Mouse (Mus musculus): ENCODE results near the gene Dkkl1.

Gene Dkkl1

DNA sequence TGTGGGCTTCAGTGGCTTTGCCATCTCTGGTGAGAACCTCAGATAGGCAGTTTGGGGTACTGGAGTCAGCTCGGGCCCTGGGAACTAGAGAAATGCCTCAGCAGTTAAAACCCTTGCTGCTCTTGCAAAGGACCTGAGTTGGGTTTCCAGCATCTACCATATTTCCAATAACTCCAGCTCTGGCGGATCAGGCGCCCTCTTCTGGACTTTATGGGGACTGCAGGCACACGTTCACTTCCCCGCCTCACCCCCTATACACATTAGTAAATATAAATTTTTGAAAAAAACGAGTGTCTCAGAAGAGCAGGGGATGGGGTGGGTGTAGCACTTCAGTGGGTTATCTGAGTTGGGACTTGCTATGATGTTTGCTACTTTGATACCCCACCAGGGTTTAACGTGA, 39.0 kb downstream of the Dkkl1 start:
- in situ Hi-C loops (cut with MboI; ENCODE audit: low sequenced_read_pairs): no loop called here

DNA sequence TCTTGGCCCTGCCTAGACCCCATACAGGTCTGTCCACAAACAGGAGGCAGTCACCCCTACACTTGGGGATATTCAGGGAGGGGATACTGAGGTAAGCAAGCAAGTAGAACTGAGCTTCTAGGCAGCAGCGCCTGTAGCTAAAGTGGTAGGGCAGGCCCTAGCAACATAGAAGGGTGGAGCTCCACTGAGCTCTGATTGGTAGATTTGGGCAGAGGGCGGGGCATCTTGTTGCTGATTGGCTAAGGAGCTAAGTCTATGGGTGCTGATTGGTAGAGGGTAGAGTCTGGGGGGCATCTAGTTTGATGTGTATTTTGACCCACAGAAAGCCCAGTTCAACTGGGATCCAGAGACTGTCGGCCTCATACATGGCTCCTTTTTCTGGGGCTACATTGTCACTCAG, 42.5 kb downstream of the Dkkl1 start:
- in situ Hi-C loops (cut with MboI; ENCODE audit: low sequenced_read_pairs): no loop called here

DNA sequence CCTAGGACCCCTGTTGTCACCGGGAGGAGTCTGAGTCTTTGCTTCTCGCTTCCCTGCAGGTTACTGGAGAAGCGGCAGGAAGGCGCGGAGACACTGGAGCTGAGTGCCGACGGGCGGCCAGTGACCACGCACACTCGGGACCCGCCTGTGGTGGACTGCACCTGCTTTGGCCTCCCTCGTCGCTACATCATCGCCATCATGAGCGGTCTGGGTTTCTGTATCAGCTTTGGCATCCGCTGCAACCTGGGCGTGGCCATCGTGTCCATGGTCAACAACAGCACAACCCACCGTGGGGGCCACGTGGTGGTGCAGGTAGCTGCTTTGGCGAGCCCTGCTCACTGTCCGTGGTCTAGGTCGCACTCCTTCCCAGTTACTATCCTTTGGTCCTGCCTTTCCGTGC, 43.3 kb downstream of the Dkkl1 start:
- in situ Hi-C loops (cut with MboI; ENCODE audit: low sequenced_read_pairs): no loop called here

DNA sequence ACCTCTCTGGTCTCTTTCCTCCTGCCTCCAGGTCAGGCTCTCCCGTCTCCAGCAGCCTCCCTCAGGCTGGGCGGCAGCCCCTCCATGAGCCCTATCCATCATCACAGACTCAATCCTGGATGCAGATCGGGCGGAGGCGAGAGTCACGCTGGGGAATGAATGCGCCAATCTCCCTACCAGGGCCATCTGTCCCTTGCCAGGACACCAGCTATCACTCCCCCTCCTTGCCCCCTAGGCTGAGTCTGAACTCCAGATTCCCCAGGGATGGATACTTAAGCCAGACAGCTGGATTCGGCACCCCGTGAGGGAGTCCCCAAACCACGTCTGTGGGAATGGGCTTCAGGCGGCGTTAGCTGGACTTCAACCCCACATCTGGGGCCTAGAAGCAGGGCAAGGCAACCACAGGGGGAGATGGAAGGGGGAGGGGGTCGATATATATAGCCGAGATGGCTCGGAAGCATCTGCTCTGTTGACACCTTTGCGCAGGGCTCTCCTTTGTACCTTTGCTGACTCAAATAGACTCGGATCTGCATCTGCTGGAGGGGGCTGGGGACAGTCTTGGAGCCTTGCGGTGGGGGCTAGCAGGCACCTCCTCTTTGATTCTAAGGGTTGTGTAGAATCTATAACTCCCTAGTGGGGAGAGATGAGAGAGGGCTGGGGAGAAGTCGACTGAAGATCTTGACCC, 44.0 kb downstream of the Dkkl1 start:
- in situ Hi-C loops (cut with MboI; ENCODE audit: low sequenced_read_pairs): no loop called here

DNA sequence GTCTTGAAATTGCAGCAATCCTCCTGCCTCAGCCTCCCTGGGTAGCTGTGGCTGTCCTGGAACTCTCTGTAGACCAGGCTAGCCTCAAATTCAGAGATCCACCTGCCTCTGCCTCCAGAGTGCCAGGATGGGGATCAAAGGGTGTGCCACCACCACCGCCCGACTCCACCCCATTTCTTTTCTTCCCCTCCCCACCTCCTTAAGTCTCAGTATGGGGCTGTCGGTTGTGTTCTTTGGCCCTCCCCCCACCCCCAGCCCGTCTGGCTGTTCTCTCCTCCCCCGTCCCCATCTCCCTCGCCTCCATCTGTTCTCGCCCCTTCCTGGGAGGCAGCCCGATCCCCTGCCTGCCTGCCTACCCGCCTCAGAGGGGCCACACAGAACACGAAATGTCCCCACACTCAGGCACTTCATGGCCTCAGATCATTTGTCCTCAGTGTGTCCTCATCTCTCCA, 45.0 kb downstream of the Dkkl1 start:
- in situ Hi-C loops (cut with MboI; ENCODE audit: low sequenced_read_pairs): no loop called here

DNA sequence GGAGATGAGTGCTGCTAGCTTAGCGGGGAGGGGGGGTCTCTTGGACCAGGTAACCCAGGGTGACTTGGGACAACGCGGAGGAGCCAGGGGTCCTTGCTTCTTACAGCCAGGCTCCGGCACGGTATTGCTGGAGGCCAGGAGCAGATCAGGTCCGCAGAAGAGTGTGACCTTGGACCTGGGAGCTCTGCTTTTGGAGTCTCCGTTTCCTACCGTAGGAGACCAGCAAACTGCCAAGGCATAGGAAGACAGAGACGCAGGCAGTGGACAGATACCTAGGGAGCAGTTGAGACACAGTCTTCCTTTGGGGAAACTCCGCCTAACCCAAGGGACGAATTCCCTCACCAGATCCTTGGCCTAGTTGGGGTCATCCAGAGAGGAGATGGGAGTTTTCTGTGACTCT, 46.2 kb downstream of the Dkkl1 start:
- in situ Hi-C loops (cut with MboI; ENCODE audit: low sequenced_read_pairs): no loop called here

DNA sequence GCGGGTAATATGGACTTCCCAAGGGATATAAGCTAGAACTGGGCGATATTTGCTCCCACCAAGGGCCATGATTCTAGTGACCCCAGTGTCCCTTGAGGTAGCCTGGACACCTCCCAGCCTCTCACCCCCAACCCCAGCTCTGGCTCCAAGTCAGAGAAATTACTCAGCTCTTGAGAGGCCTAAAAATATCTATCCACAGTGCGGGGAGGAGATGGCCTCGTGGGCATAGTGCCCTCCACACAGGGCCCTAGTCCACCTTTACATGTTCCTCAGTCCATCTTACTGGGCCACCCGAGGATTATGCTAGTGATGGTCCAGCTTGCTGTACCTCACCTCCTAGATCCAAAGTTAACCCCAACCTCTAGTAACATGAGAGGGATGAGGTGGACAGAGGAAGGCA, 47.1 kb downstream of the Dkkl1 start:
- in situ Hi-C loops (cut with MboI; ENCODE audit: low sequenced_read_pairs): no loop called here

DNA sequence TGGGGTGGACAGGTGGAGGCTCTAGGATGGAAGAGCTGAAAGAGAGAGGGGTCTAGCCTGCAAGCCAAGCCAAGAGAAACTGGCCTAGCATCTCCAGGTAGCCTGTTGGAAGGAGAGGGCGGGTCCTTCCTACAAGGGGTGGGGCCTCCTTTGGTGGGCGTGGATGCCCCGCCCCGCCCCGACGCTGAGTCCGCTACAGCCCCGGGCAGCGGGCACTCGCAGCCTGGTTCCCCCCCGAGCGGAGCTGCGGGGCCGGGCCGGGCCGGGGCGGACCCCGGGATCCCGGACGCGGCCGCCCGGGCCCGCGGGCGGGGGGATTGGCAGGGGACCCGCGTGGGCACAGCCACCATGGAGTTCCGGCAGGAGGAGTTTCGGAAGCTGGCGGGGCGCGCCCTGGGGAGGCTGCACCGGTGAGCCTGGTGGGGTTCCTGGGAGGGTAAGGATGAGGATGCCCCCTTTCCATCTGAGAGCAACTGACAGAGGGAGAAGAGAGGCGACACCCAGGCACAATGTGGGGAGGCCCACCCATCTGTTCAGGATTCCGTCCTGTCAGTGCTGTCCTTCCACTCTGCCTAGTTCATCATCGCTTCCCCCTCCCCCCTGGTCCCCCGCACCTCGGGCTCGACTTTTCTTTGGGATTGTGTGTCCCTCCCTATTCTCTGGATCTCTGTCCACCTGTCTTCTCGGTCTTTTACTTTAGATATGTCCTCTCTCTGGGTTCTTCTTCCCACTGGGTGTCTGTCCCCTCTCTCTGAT, 48.0 kb downstream of the Dkkl1 start, which contains the start of gene Slc17a7:
TSS of gene Slc17a7 (plus strand) at position 215 of the 756 bp plus-strand sequence.
- in situ Hi-C loops (cut with MboI; ENCODE audit: low sequenced_read_pairs): no loop called here

DNA sequence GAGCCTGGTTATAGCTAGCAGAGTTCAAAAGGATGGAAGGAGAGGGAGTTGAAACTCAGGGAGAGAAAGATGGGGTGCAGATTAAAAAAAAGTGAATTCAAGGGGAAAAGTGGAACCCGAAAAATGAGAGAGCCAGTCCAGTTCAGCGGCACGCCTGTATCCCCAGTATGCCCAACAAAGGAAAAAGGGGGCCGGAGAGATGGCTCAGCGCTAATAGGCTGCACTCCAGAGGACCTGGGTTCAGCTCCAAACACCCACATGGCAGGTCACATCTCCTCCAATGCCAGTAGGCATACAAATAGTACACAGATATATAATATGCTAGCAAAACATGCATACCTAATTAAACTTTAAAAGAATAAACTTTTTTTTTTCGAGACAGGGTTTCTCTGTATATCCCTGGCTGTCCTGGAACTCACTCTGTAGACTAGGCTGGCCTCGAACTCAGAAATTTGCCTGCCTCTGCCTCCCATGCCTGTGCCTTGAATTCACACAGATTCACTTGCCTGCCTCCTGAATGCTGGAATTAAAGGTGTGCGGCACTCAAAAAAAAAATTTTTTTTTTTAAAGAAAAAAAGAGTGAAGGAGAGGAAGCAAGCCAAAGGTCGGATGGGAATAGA, 48.8 kb downstream of the Dkkl1 start:
- in situ Hi-C loops (cut with MboI; ENCODE audit: low sequenced_read_pairs): no loop called here

DNA sequence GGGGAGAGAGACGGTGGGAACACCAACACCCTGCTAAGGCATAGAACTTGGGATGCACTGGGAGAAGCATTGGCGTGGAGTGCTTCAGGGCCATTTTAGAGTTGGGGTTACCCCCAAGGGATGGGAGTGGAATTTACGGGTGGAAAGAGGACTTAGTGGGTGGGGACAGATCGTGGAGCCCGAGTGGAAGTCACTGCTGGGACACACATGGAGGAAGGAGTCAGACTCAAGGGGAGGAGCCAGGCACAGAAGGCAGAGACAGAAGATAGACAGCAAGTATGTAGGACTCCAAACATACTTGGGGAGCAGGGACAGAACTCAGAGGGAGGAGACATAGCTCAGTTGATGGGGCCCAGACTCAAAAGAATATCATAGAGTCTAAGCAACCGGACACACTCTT, 49.4 kb downstream of the Dkkl1 start:
- in situ Hi-C loops (cut with MboI; ENCODE audit: low sequenced_read_pairs): no loop called here

DNA sequence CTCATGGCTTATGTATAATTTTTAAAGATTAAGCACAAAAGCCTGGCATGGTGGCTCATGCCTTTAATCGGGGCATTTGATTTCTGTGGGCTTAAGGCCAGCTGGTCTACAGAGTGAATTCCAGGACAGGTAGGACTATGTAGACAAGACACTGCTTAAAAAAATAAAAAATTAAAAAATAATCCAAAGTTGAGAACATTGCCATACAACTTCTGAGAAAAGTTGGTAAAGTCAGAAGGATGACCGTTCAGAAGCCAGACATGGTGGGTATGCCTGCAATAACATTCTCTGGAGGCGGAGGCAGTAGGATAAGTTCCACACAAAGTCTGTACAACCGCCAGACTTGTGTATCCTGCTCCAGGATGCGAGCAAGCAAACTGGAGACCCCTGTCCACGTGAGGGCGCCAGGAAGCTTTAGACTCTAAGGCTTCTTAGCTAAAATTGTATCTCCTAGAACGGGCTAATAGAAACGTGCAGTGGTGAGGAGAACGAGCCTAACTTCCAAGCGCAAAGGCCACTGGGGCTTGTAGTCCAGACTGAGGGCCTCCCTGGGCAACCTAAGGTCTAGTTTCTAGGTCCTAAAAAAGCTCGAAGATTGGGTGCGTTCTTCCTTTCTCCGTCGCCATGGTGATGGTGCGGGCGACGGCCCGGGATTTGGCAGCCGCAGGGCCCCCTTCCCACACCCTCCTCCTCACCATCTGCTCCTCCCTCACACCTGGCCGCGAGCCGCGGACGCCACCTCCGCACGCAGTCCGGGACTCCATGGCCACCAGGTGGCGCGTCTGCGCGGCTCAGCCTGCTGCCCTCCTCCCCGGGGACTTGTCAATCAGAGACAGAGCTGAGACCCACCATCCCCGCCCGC, 50.1 kb downstream of the Dkkl1 start:
- in situ Hi-C loops (cut with MboI; ENCODE audit: low sequenced_read_pairs): no loop called here

DNA sequence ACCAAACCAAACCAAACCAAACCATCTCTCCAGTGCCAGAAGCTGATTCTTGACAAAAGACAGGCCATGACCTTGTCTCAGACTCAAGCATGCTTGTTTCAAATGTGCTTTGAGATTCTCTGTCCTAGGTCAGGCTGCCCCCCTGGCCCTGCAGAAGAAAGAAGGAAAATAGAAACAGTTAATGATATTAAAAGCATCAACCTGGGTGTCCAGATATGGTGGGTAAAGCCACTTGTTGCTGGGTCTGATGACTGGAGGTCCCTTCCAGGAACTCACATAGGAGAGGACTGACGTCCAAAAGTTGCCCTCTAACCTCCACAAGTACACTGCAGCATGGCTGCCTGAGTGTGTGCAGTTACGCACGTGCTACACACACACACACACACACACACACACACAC, 51.1 kb downstream of the Dkkl1 start:
- in situ Hi-C loops (cut with MboI; ENCODE audit: low sequenced_read_pairs): no loop called here

DNA sequence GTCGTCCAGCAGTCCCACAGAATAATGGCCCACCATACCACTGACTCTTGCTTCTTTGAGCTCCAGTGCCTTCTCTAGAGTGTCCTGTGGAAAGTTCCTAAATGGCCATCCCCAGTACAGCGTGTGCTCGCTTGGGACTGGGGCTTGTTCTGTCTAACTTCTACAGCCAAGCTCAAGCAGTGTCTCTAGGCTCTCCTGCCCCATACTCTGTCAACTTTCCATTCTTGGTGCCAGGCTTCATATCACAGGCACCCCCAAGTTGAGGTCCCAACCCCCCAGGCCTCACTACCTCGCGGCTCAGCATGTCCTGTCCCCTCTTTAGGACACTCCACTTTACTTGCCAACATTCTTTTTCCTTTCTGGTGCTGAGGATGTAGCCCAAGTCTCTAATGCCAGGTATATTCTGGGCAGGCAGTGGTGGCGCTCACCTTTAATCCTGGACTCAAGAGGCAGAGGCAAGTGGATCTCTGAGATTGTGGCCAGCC, 51.6 kb downstream of the Dkkl1 start:
- in situ Hi-C loops (cut with MboI; ENCODE audit: low sequenced_read_pairs): no loop called here

DNA sequence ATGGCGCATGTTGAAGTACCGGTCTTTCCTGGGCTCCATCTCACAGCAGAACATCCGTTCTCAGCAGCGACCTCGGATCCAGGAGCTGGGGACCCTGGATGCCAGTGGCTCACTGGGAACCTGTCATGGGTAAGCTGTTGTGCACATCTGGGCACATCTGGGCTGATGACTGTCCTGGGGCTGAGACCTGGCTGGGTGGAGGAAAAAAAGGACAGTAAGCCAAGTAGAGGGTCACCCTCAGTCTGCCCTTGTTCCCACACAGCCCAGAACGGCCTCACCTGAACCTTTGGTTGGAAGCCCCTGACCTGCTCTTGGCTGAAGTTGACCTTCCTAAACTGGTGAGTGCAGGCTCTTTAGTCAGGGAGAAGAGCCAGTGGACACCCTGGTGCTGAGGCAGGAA, 53.0 kb downstream of the Dkkl1 start:
- in situ Hi-C loops (cut with MboI; ENCODE audit: low sequenced_read_pairs): loop anchor here (5.0 kb wide), 1 partner anchor 33 kb away; no protein-coding TSS in a partner anchor
